Mouse (Mus musculus): ENCODE results near the gene Nppb. TPM values are rescaled to one million over a fixed set of nuclear protein-coding genes. Genes with fewer than 3 reads are reported as not detected.

The Nppb gene
- polyA plus RNA-seq, 1 experiment from 2014 or later = 0.28 TPM

GRCm38 (mm10) chr4:147979441-147979860 lies 6.1 kb upstream of the Nppb start:
- 77% methylated on average over 7 of the region's 7 CpGs for WGBS
- Histone ChIP-seq H3K4me1 (no peaks in the 10 kb centered on the region), H3K9me3 (no peaks in the 10 kb centered on the region), H3K4me3 (no peak overlapping the region), H3K4me2 (no peak overlapping the region), H3K9ac (no peak overlapping the region), H3K36me3 (no peaks in the 10 kb centered on the region), H3K27ac (no peak overlapping the region), H3K27me3 (no peaks in the 10 kb centered on the region)
- no peak for ATAC-seq (ENCODE audit: insufficient number of reproducible peaks, insufficient read depth, low FRiP score, low TSS enrichment, low read depth)

- Histone ChIP-seq H3K4me1 (no peaks in the 10 kb centered on the region), H3K9ac (no peak overlapping the region), H3K27ac (no peak overlapping the region), H3K9me3 (no peaks in the 10 kb centered on the region), H3K36me3 (no peaks in the 10 kb centered on the region), H3K4me3 (no peak overlapping the region), H3K27me3 (no peaks in the 10 kb centered on the region), H3K4me2 (no peak overlapping the region)
- WGBS = 63% methylated on average over 7 of the region's 7 CpGs
- no peak for ATAC-seq (ENCODE audit: insufficient number of reproducible peaks, insufficient read depth, low FRiP score, low TSS enrichment, low read depth)
Measured at GRCm38 (mm10) chr4:147993571-147994095, 8.0 kb downstream of the Nppb start.

- H3K27ac ChIP-seq = no peak overlapping the region
- no peaks in the 10 kb centered on the region for H3K9me3 ChIP-seq
- H3K36me3 ChIP-seq = no peaks in the 10 kb centered on the region
- no peak for ATAC-seq (ENCODE audit: insufficient number of reproducible peaks, insufficient read depth, low FRiP score, low TSS enrichment, low read depth)
- no peak overlapping the region for H3K9ac ChIP-seq
- H3K4me3 ChIP-seq = no peak overlapping the region
- 75% methylated on average over 3 of the region's 3 CpGs for WGBS
- H3K27me3 ChIP-seq = no peaks in the 10 kb centered on the region
- no peak overlapping the region for H3K4me2 ChIP-seq
- no peaks in the 10 kb centered on the region for H3K4me1 ChIP-seq
Measured at GRCm38 (mm10) chr4:147995311-147995710, 9.7 kb downstream of the Nppb start.

GRCm38 (mm10) chr4:148000202-148000772 lies 14.7 kb downstream of the Nppb start, which contains the start of gene Nppa:
Nppa (plus strand) TSS chr4:148000722.
- 54% methylated on average over 12 of the region's 12 CpGs for WGBS
- Histone ChIP-seq H3K9ac (no peak within 1 kb of the TSS), H3K4me1 (no peaks in the 10 kb centered on the region), H3K4me2 (no peak within 1 kb of the TSS), H3K9me3 (no peaks in the 10 kb centered on the region), H3K27me3 (no peaks in the 10 kb centered on the region), H3K27ac (no peak within 1 kb of the TSS), H3K36me3 (peaks cover 16% of the 10 kb centered on the region), H3K4me3 (no peak within 1 kb of the TSS)
- ATAC-seq (ENCODE audit: insufficient number of reproducible peaks, insufficient read depth, low FRiP score, low TSS enrichment, low read depth) = no peak

- Histone ChIP-seq H3K27me3 (no peaks in the 10 kb centered on the region), H3K4me2 (no peak overlapping the region), H3K27ac (no peak overlapping the region), H3K4me3 (no peak overlapping the region), H3K36me3 (peaks cover 25% of the 10 kb centered on the region), H3K9me3 (no peaks in the 10 kb centered on the region), H3K4me1 (no peaks in the 10 kb centered on the region), H3K9ac (no peak overlapping the region)
- 78% methylated on average over 17 of the region's 17 CpGs for WGBS
- ATAC-seq (ENCODE audit: insufficient number of reproducible peaks, insufficient read depth, low FRiP score, low TSS enrichment, low read depth) = no peak
Measured at GRCm38 (mm10) chr4:148001013-148001789, 15.6 kb downstream of the Nppb start.

- no peak for ATAC-seq (ENCODE audit: insufficient number of reproducible peaks, insufficient read depth, low FRiP score, low TSS enrichment, low read depth)
- Histone ChIP-seq H3K4me2 (no peak overlapping the region), H3K36me3 (peaks cover 32% of the 10 kb centered on the region), H3K27ac (no peak overlapping the region), H3K4me3 (no peak overlapping the region), H3K4me1 (no peaks in the 10 kb centered on the region), H3K9ac (no peak overlapping the region), H3K9me3 (no peaks in the 10 kb centered on the region), H3K27me3 (no peaks in the 10 kb centered on the region)
- WGBS = 43% methylated on average over 8 of the region's 8 CpGs
Measured at GRCm38 (mm10) chr4:148001866-148002265, 16.3 kb downstream of the Nppb start.

GRCm38 (mm10) chr4:148004361-148004760 lies 18.8 kb downstream of the Nppb start:
- Histone ChIP-seq H3K4me1 (no peaks in the 10 kb centered on the region), H3K9me3 (no peaks in the 10 kb centered on the region), H3K27ac (no peak overlapping the region), H3K4me3 (no peak overlapping the region), H3K4me2 (no peak overlapping the region), H3K9ac (no peak overlapping the region), H3K36me3 (peaks cover 57% of the 10 kb centered on the region), H3K27me3 (no peaks in the 10 kb centered on the region)
- no peak for ATAC-seq (ENCODE audit: insufficient number of reproducible peaks, insufficient read depth, low FRiP score, low TSS enrichment, low read depth)
- 83% methylated on average over 7 of the region's 7 CpGs for WGBS

- Histone ChIP-seq H3K9ac (no peak overlapping the region), H3K4me3 (no peak overlapping the region), H3K27me3 (no peaks in the 10 kb centered on the region), H3K4me1 (no peaks in the 10 kb centered on the region), H3K4me2 (no peak overlapping the region), H3K9me3 (no peaks in the 10 kb centered on the region), H3K27ac (no peak overlapping the region), H3K36me3 (peaks cover 97% of the 10 kb centered on the region)
- ATAC-seq (ENCODE audit: insufficient number of reproducible peaks, insufficient read depth, low FRiP score, low TSS enrichment, low read depth) = no peak
- 78% methylated on average over 4 of the region's 4 CpGs for WGBS
Measured at GRCm38 (mm10) chr4:148008412-148008811, 22.8 kb downstream of the Nppb start.

- WGBS = 91% methylated on average over 2 of the region's 2 CpGs
- H3K27me3 ChIP-seq = no peaks in the 10 kb centered on the region
- peaks cover 100% of the 10 kb centered on the region for H3K36me3 ChIP-seq
- ATAC-seq (ENCODE audit: insufficient number of reproducible peaks, insufficient read depth, low FRiP score, low TSS enrichment, low read depth) = no peak
- H3K9me3 ChIP-seq = no peaks in the 10 kb centered on the region
- H3K4me2 ChIP-seq = no peak overlapping the region
- no peak overlapping the region for H3K4me3 ChIP-seq
- no peaks in the 10 kb centered on the region for H3K4me1 ChIP-seq
- H3K9ac ChIP-seq = no peak overlapping the region
- no peak overlapping the region for H3K27ac ChIP-seq
Measured at GRCm38 (mm10) chr4:148009641-148010040, 24.1 kb downstream of the Nppb start.

- WGBS = 56% methylated on average over 3 of the region's 3 CpGs
- peaks cover 100% of the 10 kb centered on the region for H3K36me3 ChIP-seq
Measured at GRCm38 (mm10) chr4:148011332-148011731, 25.7 kb downstream of the Nppb start.

GRCm38 (mm10) chr4:148012216-148012615 lies 26.6 kb downstream of the Nppb start:
- H3K4me1 ChIP-seq = no peaks in the 10 kb centered on the region
- WGBS = 88% methylated on average over 4 of the region's 4 CpGs
- H3K27ac ChIP-seq = no peak overlapping the region
- no peaks in the 10 kb centered on the region for H3K9me3 ChIP-seq
- H3K4me3 ChIP-seq = no peak overlapping the region
- no peaks in the 10 kb centered on the region for H3K27me3 ChIP-seq
- ATAC-seq (ENCODE audit: insufficient number of reproducible peaks, insufficient read depth, low FRiP score, low TSS enrichment, low read depth) = no peak
- H3K36me3 ChIP-seq = peaks cover 100% of the 10 kb centered on the region
- no peak overlapping the region for H3K4me2 ChIP-seq
- no peak overlapping the region for H3K9ac ChIP-seq

More at GRCm38 (mm10) chr4:148011332-148011731, 25.7 kb downstream of the Nppb start:
- Histone ChIP-seq H3K4me3 (no peak overlapping the region), H3K27me3 (no peaks in the 10 kb centered on the region), H3K9ac (no peak overlapping the region), H3K9me3 (no peaks in the 10 kb centered on the region), H3K27ac (no peak overlapping the region), H3K4me1 (no peaks in the 10 kb centered on the region), H3K4me2 (no peak overlapping the region)
- no peak for ATAC-seq (ENCODE audit: insufficient number of reproducible peaks, insufficient read depth, low FRiP score, low TSS enrichment, low read depth)

- no peak for ATAC-seq (ENCODE audit: insufficient number of reproducible peaks, insufficient read depth, low FRiP score, low TSS enrichment, low read depth)
- Histone ChIP-seq H3K4me3 (no peak overlapping the region), H3K27me3 (no peaks in the 10 kb centered on the region), H3K9ac (no peak overlapping the region), H3K36me3 (peaks cover 98% of the 10 kb centered on the region), H3K4me1 (0 out of 2 replicates have a peak, but pooled peaks cover 4% of the 10 kb centered on the region), H3K27ac (no peak overlapping the region), H3K9me3 (no peaks in the 10 kb centered on the region), H3K4me2 (no peak overlapping the region)
- WGBS = 81% methylated on average over 10 of the region's 10 CpGs
Measured at GRCm38 (mm10) chr4:148015418-148015817, 29.8 kb downstream of the Nppb start.
